Mouse (Mus musculus): Measurements from ENCODE around the gene 4933402D24Rik. TPM values are rescaled to one million over a fixed set of nuclear protein-coding genes. Genes with fewer than 3 reads are reported as not detected.

Gene 4933402D24Rik
- polyA plus RNA-seq (2014; fragmentation: Nextera tagmentation; extraction: Ambion mirVana), result 0.32 and 0.34 TPM in 2 replicates

DNA sequence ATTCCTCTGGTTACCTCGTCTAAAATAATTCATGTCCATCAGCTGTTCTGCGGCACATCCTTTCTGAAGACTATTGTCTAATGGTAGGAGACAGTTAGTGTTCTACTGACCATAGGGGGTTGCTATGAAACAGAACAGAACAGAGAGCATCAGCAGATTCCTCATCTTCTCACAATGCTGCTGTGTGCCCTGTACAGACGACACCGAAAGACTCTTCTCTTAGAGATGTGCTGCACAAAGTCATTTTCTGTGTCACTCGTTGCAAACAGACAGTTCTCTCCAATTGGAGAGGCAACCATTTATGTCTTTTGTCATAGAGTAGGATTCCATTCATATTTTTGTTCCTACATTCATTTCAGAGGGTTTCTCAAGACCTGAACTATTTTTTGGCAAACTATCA lies at the start of gene 4933402D24Rik:
4933402D24Rik (minus strand) TSS at position 101 of the 400 bp plus-strand sequence.
- Histone ChIP-seq H3K4me3 (replicated peaks; ENCODE audit: low read length) (no peak within 1 kb of the TSS), H3K4me1 (replicated peaks; ENCODE audit: control insufficient read depth, insufficient read depth, low read length) (peaks cover 15% of the 10 kb centered on the region), H3K9ac (no peak within 1 kb of the TSS), H3K4me2 (replicated peaks) (no peak within 1 kb of the TSS), H3K27me3 (ENCODE audit: control insufficient read depth, insufficient read depth, low read length) (no peaks in the 10 kb centered on the region), H3K9me3 (ENCODE audit: control insufficient read depth, low read length) (no peaks in the 10 kb centered on the region), H3K27ac (no peak within 1 kb of the TSS), H3K36me3 (replicated peaks; ENCODE audit: control insufficient read depth, insufficient read depth) (no peaks in the 10 kb centered on the region)
- WGBS, result 57% methylated on average over 5 of the region's 5 CpGs
- DNase-seq (ENCODE audit: low spot score) (no peak), ATAC-seq (ENCODE audit: low FRiP score) (no peak)

GRCm38 (mm10) chr1:63808584-63808983 lies 39.5 kb upstream of the 4933402D24Rik start:
- WGBS, result 57% methylated on average over 3 of the region's 3 CpGs
- Histone ChIP-seq H3K4me1 (replicated peaks; ENCODE audit: control insufficient read depth, insufficient read depth, low read length) (no peaks in the 10 kb centered on the region), H3K36me3 (replicated peaks; ENCODE audit: control insufficient read depth, insufficient read depth) (no peaks in the 10 kb centered on the region)

GRCm38 (mm10) chr1:63805095-63805494 lies 36.0 kb upstream of the 4933402D24Rik start:
- H3K4me3 ChIP-seq (replicated peaks; ENCODE audit: low read length), result no peak overlapping the region
- no peak overlapping the region for H3K27ac ChIP-seq
- no peak overlapping the region for H3K9ac ChIP-seq
- no peaks in the 10 kb centered on the region for H3K9me3 ChIP-seq (ENCODE audit: control insufficient read depth, low read length)
- ATAC-seq (ENCODE audit: low FRiP score) (no peak), DNase-seq (ENCODE audit: low spot score) (no peak)
- no peak overlapping the region for H3K4me2 ChIP-seq (replicated peaks)
- no peaks in the 10 kb centered on the region for H3K27me3 ChIP-seq (ENCODE audit: control insufficient read depth, insufficient read depth, low read length)
- no peaks in the 10 kb centered on the region for H3K36me3 ChIP-seq (replicated peaks; ENCODE audit: control insufficient read depth, insufficient read depth)
- no peaks in the 10 kb centered on the region for H3K4me1 ChIP-seq (replicated peaks; ENCODE audit: control insufficient read depth, insufficient read depth, low read length)

More at GRCm38 (mm10) chr1:63808584-63808983, 39.5 kb upstream of the 4933402D24Rik start:
- Histone ChIP-seq H3K27ac (no peak overlapping the region), H3K9me3 (ENCODE audit: control insufficient read depth, low read length) (no peaks in the 10 kb centered on the region), H3K9ac (no peak overlapping the region), H3K27me3 (ENCODE audit: control insufficient read depth, insufficient read depth, low read length) (no peaks in the 10 kb centered on the region), H3K4me3 (replicated peaks; ENCODE audit: low read length) (no peak overlapping the region), H3K4me2 (replicated peaks) (no peak overlapping the region)
- ATAC-seq (ENCODE audit: low FRiP score) (no peak), DNase-seq (ENCODE audit: low spot score) (no peak)

GRCm38 (mm10) chr1:63794326-63794725 lies 25.3 kb upstream of the 4933402D24Rik start:
- Histone ChIP-seq H3K27me3 (ENCODE audit: control insufficient read depth, insufficient read depth, low read length) (no peaks in the 10 kb centered on the region), H3K27ac (no peak overlapping the region), H3K4me2 (replicated peaks) (no peak overlapping the region), H3K4me3 (replicated peaks; ENCODE audit: low read length) (no peak overlapping the region), H3K36me3 (replicated peaks; ENCODE audit: control insufficient read depth, insufficient read depth) (no peaks in the 10 kb centered on the region), H3K4me1 (replicated peaks; ENCODE audit: control insufficient read depth, insufficient read depth, low read length) (no peaks in the 10 kb centered on the region), H3K9me3 (ENCODE audit: control insufficient read depth, low read length) (no peaks in the 10 kb centered on the region), H3K9ac (no peak overlapping the region)
- ATAC-seq (ENCODE audit: low FRiP score) (no peak), DNase-seq (ENCODE audit: low spot score) (no peak)

DNA sequence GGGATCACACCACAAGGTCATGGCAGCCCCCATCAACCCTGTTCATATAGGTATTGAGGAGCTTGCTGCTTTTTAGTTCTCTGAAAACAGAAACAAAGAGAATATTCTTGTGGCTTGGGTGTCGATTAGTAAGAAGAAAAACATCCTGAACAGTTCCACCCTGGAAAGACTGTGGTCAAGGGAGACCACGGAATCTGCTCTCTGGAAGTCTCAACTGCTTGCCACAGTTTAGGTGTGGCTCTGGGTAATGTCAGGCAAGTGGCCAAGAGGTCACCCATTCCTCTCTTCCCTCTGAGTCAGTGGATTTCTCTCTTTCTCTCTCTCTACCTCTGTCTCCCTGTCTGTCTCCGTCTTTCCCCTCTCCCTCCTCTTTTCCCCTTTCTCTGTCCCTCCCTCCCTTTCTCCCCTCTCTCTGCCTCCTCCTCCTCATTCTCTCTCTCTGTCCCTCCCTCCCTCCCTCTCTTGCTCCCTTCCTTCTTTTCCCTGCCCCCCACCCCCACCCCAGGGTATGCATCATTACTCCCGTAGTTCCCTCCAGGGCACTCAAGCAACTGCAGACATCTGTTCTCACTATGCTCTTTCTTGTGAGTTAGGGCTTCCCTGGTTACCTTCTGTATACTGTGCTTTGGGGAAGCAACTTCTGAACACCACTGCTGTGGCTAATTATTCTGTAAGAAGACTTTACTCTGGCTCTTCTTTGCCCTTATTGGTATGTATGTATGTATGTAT lies 8.0 kb upstream of the 4933402D24Rik start:
- Histone ChIP-seq H3K4me3 (replicated peaks; ENCODE audit: low read length) (no peak overlapping the region), H3K9ac (no peak overlapping the region), H3K27ac (no peak overlapping the region), H3K36me3 (replicated peaks; ENCODE audit: control insufficient read depth, insufficient read depth) (no peaks in the 10 kb centered on the region), H3K4me1 (replicated peaks; ENCODE audit: control insufficient read depth, insufficient read depth, low read length) (no peaks in the 10 kb centered on the region), H3K4me2 (replicated peaks) (no peak overlapping the region), H3K27me3 (ENCODE audit: control insufficient read depth, insufficient read depth, low read length) (no peaks in the 10 kb centered on the region), H3K9me3 (ENCODE audit: control insufficient read depth, low read length) (no peaks in the 10 kb centered on the region)
- DNase-seq (ENCODE audit: low spot score) (no peak), ATAC-seq (ENCODE audit: low FRiP score) (no peak)
- WGBS, result 62% methylated on average over 4 of the region's 4 CpGs

DNA sequence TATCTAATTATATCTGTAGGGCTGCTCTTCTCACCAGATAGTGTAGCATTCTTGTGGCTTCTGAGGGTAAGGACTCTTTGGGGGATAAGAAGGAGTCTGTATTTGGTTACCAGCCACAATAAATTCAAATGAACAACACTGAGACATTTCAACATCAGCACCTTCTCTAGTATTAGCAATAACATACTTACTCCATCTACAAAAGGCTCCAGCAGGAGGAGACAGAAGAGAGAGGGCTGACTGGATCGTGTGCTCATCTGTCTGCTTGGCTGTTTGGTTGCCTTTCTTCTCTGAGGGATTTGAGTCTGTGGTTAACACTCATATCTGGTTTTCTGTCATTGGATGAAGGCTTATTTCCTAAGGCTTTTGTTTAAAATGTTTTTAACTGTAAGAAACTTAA lies 7.3 kb upstream of the 4933402D24Rik start:
- Histone ChIP-seq H3K4me2 (replicated peaks) (no peak overlapping the region), H3K4me3 (replicated peaks; ENCODE audit: low read length) (no peak overlapping the region), H3K9me3 (ENCODE audit: control insufficient read depth, low read length) (no peaks in the 10 kb centered on the region), H3K4me1 (replicated peaks; ENCODE audit: control insufficient read depth, insufficient read depth, low read length) (no peaks in the 10 kb centered on the region), H3K27ac (no peak overlapping the region), H3K27me3 (ENCODE audit: control insufficient read depth, insufficient read depth, low read length) (no peaks in the 10 kb centered on the region), H3K36me3 (replicated peaks; ENCODE audit: control insufficient read depth, insufficient read depth) (no peaks in the 10 kb centered on the region), H3K9ac (no peak overlapping the region)
- WGBS, result 80% methylated on average over 1 of the region's 1 CpGs
- ATAC-seq (ENCODE audit: low FRiP score), result no peak
- DNase-seq (ENCODE audit: low spot score), result no peak

GRCm38 (mm10) chr1:63770309-63770708 lies 1.2 kb upstream of the 4933402D24Rik start:
- H3K9me3 ChIP-seq (ENCODE audit: control insufficient read depth, low read length), result no peaks in the 10 kb centered on the region
- H3K4me2 ChIP-seq (replicated peaks), result no peak overlapping the region
- H3K4me3 ChIP-seq (replicated peaks; ENCODE audit: low read length), result no peak overlapping the region
- 0 out of 2 replicates have a peak, but pooled peaks have one; percentile 40 for ATAC-seq (ENCODE audit: low FRiP score)
- WGBS, result 51% methylated on average over 7 of the region's 7 CpGs
- no peak overlapping the region for H3K9ac ChIP-seq
- no peak overlapping the region; the same call in 1 of the 2 replicates for H3K27ac ChIP-seq
- peaks cover 7% of the 10 kb centered on the region; the same call in 1 of the 2 replicates for H3K4me1 ChIP-seq (replicated peaks; ENCODE audit: control insufficient read depth, insufficient read depth, low read length)
- no peaks in the 10 kb centered on the region for H3K27me3 ChIP-seq (ENCODE audit: control insufficient read depth, insufficient read depth, low read length)
- no peaks in the 10 kb centered on the region for H3K36me3 ChIP-seq (replicated peaks; ENCODE audit: control insufficient read depth, insufficient read depth)
- DNase-seq (ENCODE audit: low spot score), result no peak

DNA sequence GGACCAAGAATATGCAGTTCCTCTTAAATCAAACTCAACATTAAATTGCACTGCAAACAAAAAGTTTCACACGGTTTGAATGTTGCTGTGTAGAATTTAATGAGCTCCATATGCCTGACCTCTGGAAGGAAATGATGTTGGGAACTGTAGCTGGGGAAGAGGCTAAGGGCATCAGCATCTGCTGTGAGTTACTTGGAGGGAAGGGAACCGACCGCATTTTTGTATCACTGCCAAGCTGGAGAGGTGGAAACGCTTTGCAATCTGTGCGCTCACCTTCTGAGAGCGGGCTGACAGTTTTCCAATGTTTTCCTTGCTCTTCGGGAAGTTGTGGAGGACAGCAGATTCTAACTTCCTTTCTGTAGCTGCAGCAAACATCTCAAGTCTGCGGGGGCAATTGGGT lies 955 bp downstream of the 4933402D24Rik start:
- Histone ChIP-seq H3K27me3 (ENCODE audit: control insufficient read depth, insufficient read depth, low read length) (no peaks in the 10 kb centered on the region), H3K4me1 (replicated peaks; ENCODE audit: control insufficient read depth, insufficient read depth, low read length) (peaks cover 25% of the 10 kb centered on the region), H3K36me3 (replicated peaks; ENCODE audit: control insufficient read depth, insufficient read depth) (no peaks in the 10 kb centered on the region), H3K4me3 (replicated peaks; ENCODE audit: low read length) (no peak overlapping the region), H3K9ac (no peak overlapping the region), H3K9me3 (ENCODE audit: control insufficient read depth, low read length) (no peaks in the 10 kb centered on the region), H3K4me2 (replicated peaks) (no peak overlapping the region), H3K27ac (no peak overlapping the region)
- 62% methylated on average over 8 of the region's 8 CpGs for WGBS
- ATAC-seq (ENCODE audit: low FRiP score) (no peak), DNase-seq (ENCODE audit: low spot score) (no peak)

- 0 out of 2 replicates have a peak overlapping the region, but pooled peaks have one; percentile 4 for H3K4me2 ChIP-seq (replicated peaks)
- peaks cover 25% of the 10 kb centered on the region for H3K4me1 ChIP-seq (replicated peaks; ENCODE audit: control insufficient read depth, insufficient read depth, low read length)
- 38% methylated on average over 7 of the region's 7 CpGs for WGBS
- ATAC-seq (ENCODE audit: low FRiP score) (no peak), DNase-seq (ENCODE audit: low spot score) (no peak)
- H3K9ac ChIP-seq, result no peak overlapping the region
- H3K4me3 ChIP-seq (replicated peaks; ENCODE audit: low read length), result no peak overlapping the region
- H3K9me3 ChIP-seq (ENCODE audit: control insufficient read depth, low read length), result no peaks in the 10 kb centered on the region
- H3K36me3 ChIP-seq (replicated peaks; ENCODE audit: control insufficient read depth, insufficient read depth), result no peaks in the 10 kb centered on the region
- H3K27me3 ChIP-seq (ENCODE audit: control insufficient read depth, insufficient read depth, low read length), result no peaks in the 10 kb centered on the region
- peak overlapping the region; percentile 58 for H3K27ac ChIP-seq
These were observed 4.7 kb downstream of the 4933402D24Rik start for GRCm38 (mm10) chr1:63764395-63764794.
